Mouse (Mus musculus) embryo, embryonic 9.5 days (tissue): ENCODE results near the gene Hyal2.
"Not testable (repeated sequence)": the region's sequence is repeated elsewhere in the genome, so short reads cannot be mapped to it uniquely, and the experiment has no call there.

ENCODE experiments used
- DNase-seq: peaks from one replicate; pipeline ENCODE4 v3.0.0-alpha.2; 2017; ENCODE audit errors: extremely low spot score

Gene Hyal2

GRCm38 (mm10) chr9:107545602-107546001, 22.1 kb upstream of the Hyal2 start:
- DNase-seq, result peak; percentile 78

- DNase-seq, result peak; percentile 84
Observed at GRCm38 (mm10) chr9:107547026-107547425, 20.7 kb upstream of the Hyal2 start, which contains the start of gene Zmynd10. Zmynd10 (plus strand) TSS chr9:107547298.

GRCm38 (mm10) chr9:107547957-107548356, 19.8 kb upstream of the Hyal2 start:
- no peak for DNase-seq

- DNase-seq, result no peak
Observed at GRCm38 (mm10) chr9:107548820-107549219, 18.9 kb upstream of the Hyal2 start.

GRCm38 (mm10) chr9:107549297-107550074, 18.3 kb upstream of the Hyal2 start:
- no peak for DNase-seq

GRCm38 (mm10) chr9:107550491-107551116, 17.1 kb upstream of the Hyal2 start:
- no peak for DNase-seq

GRCm38 (mm10) chr9:107551117-107551889, 16.4 kb upstream of the Hyal2 start, which contains the start of gene Rassf1:
Rassf1 (plus strand) TSS chr9:107551555.
- peak; percentile 72 for DNase-seq

GRCm38 (mm10) chr9:107551890-107552355, 15.8 kb upstream of the Hyal2 start:
- no peak for DNase-seq

- no peak for DNase-seq
Observed at GRCm38 (mm10) chr9:107552690-107553393, 14.9 kb upstream of the Hyal2 start.

- no peak for DNase-seq
Observed at GRCm38 (mm10) chr9:107553541-107554318, 14.0 kb upstream of the Hyal2 start.

- DNase-seq, result peak; percentile 97
Observed at GRCm38 (mm10) chr9:107554319-107554825, 13.4 kb upstream of the Hyal2 start.

GRCm38 (mm10) chr9:107555031-107555457, 12.7 kb upstream of the Hyal2 start:
- DNase-seq, result peak; percentile 69

GRCm38 (mm10) chr9:107555701-107556100, 12.0 kb upstream of the Hyal2 start:
- no peak for DNase-seq

- DNase-seq, result no peak
Observed at GRCm38 (mm10) chr9:107556346-107556745, 11.4 kb upstream of the Hyal2 start.

- DNase-seq, result peak; percentile 90
Observed at GRCm38 (mm10) chr9:107563029-107563581, 4.6 kb upstream of the Hyal2 start, which contains the start of gene Tusc2. Tusc2 (plus strand) TSS chr9:107563255.

- DNase-seq, result not testable (repeated sequence)
Observed at GRCm38 (mm10) chr9:107565556-107565955, 2.2 kb upstream of the Hyal2 start.

GRCm38 (mm10) chr9:107566041-107566709, 1.6 kb upstream of the Hyal2 start:
- DNase-seq, result peak; percentile 77

GRCm38 (mm10) chr9:107566855-107567254, 890 bp upstream of the Hyal2 start:
- no peak for DNase-seq
